Mouse (Mus musculus) liver, postnatal 0 days (tissue): ENCODE results near the gene Dyx1c1. TPM values are rescaled to one million over a fixed set of nuclear protein-coding genes. Genes with fewer than 3 reads are reported as not detected.

ENCODE experiments used
- ATAC-seq: fragments of 200-750 bp; cut with Nextera tagmentation; 2 replicates; pipeline ENCODE4 v1.8.0; 2017; ENCODE audit warnings: mild to moderate bottlenecking, moderate library complexity
- DNase-seq: peaks from one replicate; pipeline ENCODE4 v3.0.0-alpha.2; 2016
- H3K27ac ChIP-seq: fragments of 300-500 bp; sonication (generic); 2 replicates; pipeline ENCODE4 v1.5.1; 2014; ENCODE audit warnings: antibody characterized with exemption, moderate library complexity, mild to moderate bottlenecking, low read depth
- H3K27me3 ChIP-seq: fragments of 300-500 bp; sonication (generic); 2 replicates; pipeline ENCODE4 v1.6.1; 2014; ENCODE audit warnings: low read length, control low read depth, mixed read lengths; ENCODE audit not compliant: insufficient read depth
- H3K36me3 ChIP-seq: fragments of 300-500 bp; sonication (generic); replicated peaks from 2 replicates; pipeline ENCODE4 v1.6.1; 2014; ENCODE audit warnings: mild to moderate bottlenecking, control low read depth, low read length, moderate library complexity, mixed read lengths; ENCODE audit not compliant: insufficient read depth
- H3K4me1 ChIP-seq: fragments of 300-500 bp; sonication (generic); 2 replicates; pipeline ENCODE4 v1.6.1; 2014; ENCODE audit warnings: antibody characterized with exemption, mild to moderate bottlenecking, control low read depth; ENCODE audit not compliant: insufficient read depth
- H3K4me2 ChIP-seq: fragments of 300-500 bp; sonication (generic); 2 replicates; pipeline ENCODE4 v1.6.1; 2014; ENCODE audit warnings: low read depth, mild to moderate bottlenecking, low read length, moderate library complexity, mixed read lengths
- H3K4me3 ChIP-seq: fragments of 300-500 bp; sonication (generic); 2 replicates; pipeline ENCODE4 v1.5.1; 2014; ENCODE audit warnings: low read depth, low read length
- H3K9ac ChIP-seq: fragments of 300-500 bp; sonication (generic); replicated peaks from 2 replicates; pipeline ENCODE4 v1.6.1; 2014; ENCODE audit warnings: mild to moderate bottlenecking, moderate library complexity
- H3K9me3 ChIP-seq: fragments of 300-500 bp; sonication (generic); 2 replicates; pipeline ENCODE4 v1.6.1; 2016; ENCODE audit warnings: mild to moderate bottlenecking, control low read depth, low read length, mixed read lengths
- CTCF ChIP-seq: sonication (generic); IDR thresholded peaks from 2 replicates; pipeline ENCODE4 v1.5.1; 2016; ENCODE audit warnings: antibody characterized with exemption, low read depth
- EP300 ChIP-seq: IDR thresholded peaks from 2 replicates; pipeline ENCODE4 v1.6.1; 2016; ENCODE audit warnings: antibody characterized with exemption, low read depth, mild to moderate bottlenecking
- WGBS: fragments of 180-500 bp; shearing (Covaris S2); extraction: QIAGEN DNeasy Blood & Tissue Kit; methylation state at CpG from one replicate; pipeline ENCODE4 v1.1.7; 2014; ENCODE audit not compliant: insufficient replicate concordance; 5-methylcytosine and 5-hydroxymethylcytosine counted together
- polyA plus RNA-seq: library from polyadenylated mRNA; unstranded; fragments of >200 nt; fragmentation: Nextera tagmentation; extraction: Ambion mirVana; gene quantifications from 2 replicates; pipeline ENCODE4 v1.2.1, GENCODE M21; 2015

Dyx1c1 gene
- polyA plus RNA-seq, 1 experiment from 2014 or later, result 0.19 TPM

GRCm38 (mm10) chr9:72944286-72944685, 14.3 kb upstream of the Dyx1c1 start:
- H3K4me2 ChIP-seq, result no peak overlapping the region
- DNase-seq, result no peak
- H3K36me3 ChIP-seq, result no peaks in the 10 kb centered on the region
- no peak overlapping the region for H3K9ac ChIP-seq
- no peak overlapping the region for H3K27ac ChIP-seq
- H3K27me3 ChIP-seq, result no peaks in the 10 kb centered on the region
- no peak for ATAC-seq
- peaks cover 4% of the 10 kb centered on the region; the same call in 1 of the 2 replicates for H3K9me3 ChIP-seq
- no peak for TF ChIP-seq CTCF
- TF ChIP-seq EP300, result no peak
- H3K4me3 ChIP-seq, result no peak overlapping the region
- H3K4me1 ChIP-seq, result no peaks in the 10 kb centered on the region
- 80% methylated on average over 13 of the region's 13 CpGs for WGBS

- Histone ChIP-seq H3K27ac (no peak overlapping the region), H3K4me3 (no peak overlapping the region), H3K36me3 (no peaks in the 10 kb centered on the region), H3K9ac (no peak overlapping the region), H3K27me3 (no peaks in the 10 kb centered on the region), H3K4me2 (no peak overlapping the region), H3K4me1 (no peaks in the 10 kb centered on the region), H3K9me3 (peaks cover 4% of the 10 kb centered on the region; the same call in 1 of the 2 replicates)
- TF ChIP-seq EP300 (no peak), CTCF (no peak)
- DNase-seq, result no peak
- 75% methylated on average over 1 of the region's 1 CpGs for WGBS
- no peak for ATAC-seq
These were observed 11.6 kb upstream of the Dyx1c1 start for GRCm38 (mm10) chr9:72947010-72947409.

DNA sequence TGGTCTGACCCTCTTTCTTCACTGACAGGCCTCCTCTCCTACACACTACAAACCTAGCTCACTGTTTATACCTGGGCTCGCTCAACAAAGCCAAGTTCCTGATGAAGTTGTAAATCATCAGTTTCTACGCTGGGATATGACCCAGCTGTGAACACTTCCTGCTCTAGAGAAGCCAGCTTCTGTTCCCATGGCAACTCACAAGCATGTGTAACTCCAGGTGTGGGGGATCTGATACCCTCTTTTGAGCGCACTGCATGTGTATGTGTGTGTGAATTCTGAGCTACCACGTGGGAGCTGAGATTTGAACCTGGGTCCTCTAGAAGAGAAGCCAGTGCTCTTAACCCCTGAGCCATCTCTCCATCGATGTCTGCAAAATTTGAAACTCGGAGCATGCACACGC, 9.0 kb upstream of the Dyx1c1 start:
- 63% methylated on average over 7 of the region's 7 CpGs for WGBS
- TF ChIP-seq EP300 (no peak), CTCF (no peak)
- DNase-seq, result no peak

GRCm38 (mm10) chr9:72954746-72955145, 3.8 kb upstream of the Dyx1c1 start:
- TF ChIP-seq EP300, result no peak
- peak; percentile 59 for TF ChIP-seq CTCF
- WGBS, result 55% methylated on average over 2 of the region's 2 CpGs
- Histone ChIP-seq H3K36me3 (no peaks in the 10 kb centered on the region), H3K4me1 (peaks cover 4% of the 10 kb centered on the region; the same call in 1 of the 2 replicates), H3K4me2 (no peak overlapping the region), H3K9ac (no peak overlapping the region), H3K27ac (no peak overlapping the region), H3K9me3 (no peaks in the 10 kb centered on the region), H3K27me3 (no peaks in the 10 kb centered on the region), H3K4me3 (no peak overlapping the region)
- ATAC-seq (no peak), DNase-seq (peak; percentile 46)

More for the DNA sequence above, 9.0 kb upstream of the Dyx1c1 start:
- no peaks in the 10 kb centered on the region for H3K27me3 ChIP-seq
- H3K9me3 ChIP-seq, result peaks cover 4% of the 10 kb centered on the region; the same call in 1 of the 2 replicates
- ATAC-seq, result no peak
- no peak overlapping the region for H3K4me2 ChIP-seq
- H3K9ac ChIP-seq, result no peak overlapping the region
- no peak overlapping the region for H3K4me3 ChIP-seq
- no peak overlapping the region for H3K27ac ChIP-seq
- no peaks in the 10 kb centered on the region for H3K4me1 ChIP-seq
- no peaks in the 10 kb centered on the region for H3K36me3 ChIP-seq

DNA sequence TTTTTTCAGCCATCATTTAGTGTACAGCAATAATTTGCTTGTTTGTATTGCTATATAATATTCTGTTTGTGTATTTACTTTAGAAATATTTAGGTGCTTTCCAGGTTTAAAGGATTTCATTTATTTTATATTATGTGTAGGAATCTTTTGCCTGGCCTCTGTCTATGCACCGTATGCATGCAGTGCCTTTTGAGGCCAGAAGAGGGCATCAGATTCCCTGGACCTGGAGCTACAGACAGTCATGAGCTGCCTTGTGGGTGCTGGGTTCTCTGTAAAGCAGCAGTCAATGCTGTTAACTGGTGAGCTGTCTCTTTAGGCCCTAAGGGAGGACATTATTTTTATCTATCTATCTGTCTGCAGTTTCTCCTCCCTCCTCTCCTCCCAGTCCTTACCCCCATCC, 3.0 kb upstream of the Dyx1c1 start:
- ATAC-seq (0 out of 2 replicates have a peak, but pooled peaks have one; percentile 26), DNase-seq (peak; percentile 52)
- no peaks in the 10 kb centered on the region for H3K9me3 ChIP-seq
- 9% methylated on average over 1 of the region's 1 CpGs for WGBS
- H3K27me3 ChIP-seq, result no peaks in the 10 kb centered on the region
- H3K4me1 ChIP-seq, result peaks cover 4% of the 10 kb centered on the region; the same call in 1 of the 2 replicates
- H3K4me2 ChIP-seq, result no peak overlapping the region
- peak; percentile 77 for TF ChIP-seq CTCF
- no peak for TF ChIP-seq EP300
- no peak overlapping the region for H3K9ac ChIP-seq
- H3K4me3 ChIP-seq, result no peak overlapping the region
- H3K27ac ChIP-seq, result no peak overlapping the region
- H3K36me3 ChIP-seq, result no peaks in the 10 kb centered on the region

DNA sequence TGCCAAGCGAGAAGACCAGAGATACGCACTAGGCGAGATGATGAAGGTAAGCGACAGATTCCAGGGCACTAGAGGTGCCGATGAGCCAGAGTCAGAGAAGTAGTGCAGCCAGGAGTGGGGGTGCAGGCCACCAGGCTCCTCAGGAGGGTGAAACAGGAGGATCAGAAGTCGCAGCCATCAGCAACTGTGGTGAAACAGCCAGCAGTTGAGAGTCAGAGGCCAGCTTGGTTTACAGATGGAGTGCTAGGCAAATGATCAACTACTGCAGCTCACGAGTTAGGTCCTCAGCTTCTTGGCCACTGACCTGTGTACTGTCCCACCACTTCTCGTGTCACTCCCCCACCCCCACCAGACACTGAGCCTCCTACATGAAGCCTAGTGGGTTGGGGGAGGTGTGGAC, 2.8 kb downstream of the Dyx1c1 start:
- Histone ChIP-seq H3K9me3 (no peaks in the 10 kb centered on the region), H3K36me3 (no peaks in the 10 kb centered on the region), H3K4me1 (peaks cover 11% of the 10 kb centered on the region; the same call in 1 of the 2 replicates), H3K27me3 (no peaks in the 10 kb centered on the region), H3K27ac (no peak overlapping the region), H3K9ac (no peak overlapping the region), H3K4me2 (no peak overlapping the region), H3K4me3 (no peak overlapping the region)
- 63% methylated on average over 8 of the region's 8 CpGs for WGBS
- no peak for ATAC-seq
- no peak for DNase-seq
- TF ChIP-seq EP300, result no peak
- TF ChIP-seq CTCF, result no peak
